Comparison of ENCODE assay signal across 8 mouse cellular contexts in genomic region chr4:139351931-139352711, GRCm38 (mm10). TPM values are rescaled to one million over a fixed set of nuclear protein-coding genes. Genes with fewer than 3 reads are reported as not detected.
DNase-seq lines count a peak whose midpoint lies in the region; ATAC-seq lines count a peak whose summit lies in the region.

Mrto4 (minus strand) TSS chr4:139352576.
Emc1 (plus strand) TSS chr4:139352587.
Ubr4 (plus strand) TSS chr4:139352609.

- peak within 1 kb of the TSS; percentile 72 for H3K4me3 ChIP-seq in hindbrain, embryonic 15.5 days

- H3K27ac ChIP-seq in hindbrain, embryonic 15.5 days (replicated peaks) = peak within 1 kb of the TSS; percentile 97

- H3K36me3 ChIP-seq in hindbrain, embryonic 15.5 days = peaks cover 30% of the 10 kb centered on the region

- H3K4me2 ChIP-seq in hindbrain, embryonic 15.5 days = peak within 1 kb of the TSS; percentile 94

- ATAC-seq in hindbrain, embryonic 15.5 days (ENCODE audit: low FRiP score, low read depth) = peak; percentile 96

- no peaks in the 10 kb centered on the region for H3K9me3 ChIP-seq in hindbrain, embryonic 15.5 days

- H3K9ac ChIP-seq in hindbrain, embryonic 15.5 days = peak within 1 kb of the TSS; percentile 86

- peaks cover 19% of the 10 kb centered on the region for H3K4me1 ChIP-seq in hindbrain, embryonic 15.5 days (replicated peaks)

- under 1% methylated on average over 64 of the region's 64 CpGs for WGBS in hindbrain, embryonic 15.5 days

- H3K27me3 ChIP-seq in hindbrain, embryonic 15.5 days = no peaks in the 10 kb centered on the region

- DNase-seq in ZHBTc4 (ENCODE audit: low read depth, low spot score) = peak; percentile 89
- peak; percentile 55 to 80 for DNase-seq in cerebellum, postnatal 4 days (ENCODE audit: low spot score in 2 of 2)
- peak; percentile 81 for DNase-seq in gastrocnemius, adult 18-20 months (ENCODE audit: low spot score)
- DNase-seq in left cerebral cortex, adult 11 months (ENCODE audit: low spot score) = peak; percentile 71
- DNase-seq in lung, postnatal 36 days = peak; percentile 88
- peak; percentile 87 for DNase-seq in retina, embryonic 14.5 days (ENCODE audit: low spot score)
- peak; percentile 79 to 80 for DNase-seq in thymus, postnatal 36 days

RNA-seq across cellular contexts. Expression of gene Mrto4, which starts in this region (rescaled TPM):
- 10 to 100 TPM; 30.5 to 31.4 TPM for total RNA-seq in gastrocnemius, adult 18-20 months (2021)
- polyA plus RNA-seq in hindbrain, embryonic 15.5 days (2015; fragmentation: Nextera tagmentation; extraction: Ambion mirVana) = 82.2 and 85.6 TPM in 2 replicates

RNA-seq across cellular contexts. Expression of gene Emc1, which starts in this region (rescaled TPM):
- total RNA-seq in gastrocnemius, adult 18-20 months (2021) = 10 to 100 TPM; 28.7 to 32.7 TPM
- 45.0 and 45.9 TPM in 2 replicates for polyA plus RNA-seq in hindbrain, embryonic 15.5 days (2015; fragmentation: Nextera tagmentation; extraction: Ambion mirVana)

RNA-seq across cellular contexts. Expression of gene Ubr4, which starts in this region (rescaled TPM):
- total RNA-seq in gastrocnemius, adult 18-20 months (2021) = 100 to 1,000 TPM; 109 to 115 TPM
- polyA plus RNA-seq in hindbrain, embryonic 15.5 days (2015; fragmentation: Nextera tagmentation; extraction: Ambion mirVana) = 95.6 and 96.8 TPM in 2 replicates

Comparison
In these comparisons a context has a peak if more than half of its experiments do, and no peak if none do; other contexts are left out.
1. Peak in every context shown above with its lines: DNase-seq, ATAC-seq, H3K4me3 ChIP-seq and H3K27ac ChIP-seq.